Mouse (Mus musculus) left cerebral cortex, postnatal 36 days (tissue): ENCODE data around the gene Dact1. TPM values are rescaled to one million over a fixed set of nuclear protein-coding genes. Genes with fewer than 3 reads are reported as not detected.

Experiments
- DNase-seq, 2 experiments: peaks; one replicate each; pipeline ENCODE4 v3.0.0; 2021 to 2022; ENCODE audit warnings: low spot score in 2 of 2, mixed read lengths in 1 of 2
- intact Hi-C: fragments of 180-260 bp; cut with DNase I; formaldehyde crosslinking; loops from one replicate; pipeline ENCODE4 v1.15.1; 2025
- total RNA-seq, 2 experiments: library from RNA; stranded (reverse); gene quantifications; 2 replicates each; pipeline ENCODE4 v1.2.3; 2021

Gene Dact1
- total RNA-seq, 2 experiments from 2014 or later: 9.2 to 9.8 TPM

DNA sequence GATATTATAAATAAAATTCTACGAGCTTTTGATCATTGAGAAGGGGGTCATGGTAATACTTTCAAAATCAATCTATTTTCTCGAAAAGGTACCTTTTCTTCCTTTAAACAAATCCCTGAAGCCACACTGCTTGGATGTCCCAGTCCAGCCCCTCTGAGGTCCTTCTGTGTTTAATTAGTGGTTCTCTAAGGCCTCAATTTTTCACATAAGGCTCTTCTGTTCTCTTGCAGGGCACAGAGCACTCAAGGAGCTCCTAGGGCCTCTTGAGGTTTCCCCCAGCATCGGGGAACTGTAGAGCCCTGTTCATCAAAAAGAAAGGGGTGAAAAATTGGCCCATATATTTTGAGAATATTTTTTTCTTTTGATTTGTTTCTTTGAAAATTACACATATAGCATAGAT, 23.0 kb downstream of the Dact1 start:
- intact Hi-C loops: no loop called here
- no peak for DNase-seq

DNA sequence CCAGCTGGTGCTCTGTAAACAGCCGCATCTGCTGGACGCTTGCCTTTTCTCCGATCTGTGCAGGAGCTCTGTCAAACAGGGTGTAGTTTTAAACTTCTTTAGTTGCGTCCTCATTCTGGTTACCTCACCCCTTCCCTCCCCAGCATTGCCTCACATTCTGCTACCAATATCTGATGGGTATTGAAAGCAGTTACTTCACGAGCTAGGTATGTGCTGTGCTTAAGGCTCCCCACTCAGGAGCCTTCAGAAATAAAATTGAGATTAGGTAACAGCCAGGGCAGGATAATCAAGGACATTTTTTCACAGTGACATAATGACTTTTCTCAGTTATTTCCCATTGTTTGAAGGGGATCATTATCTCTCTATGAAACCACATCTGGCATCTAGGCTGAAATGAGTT, 23.9 kb downstream of the Dact1 start:
- DNase-seq: no peak
- intact Hi-C loops: no loop called here

DNA sequence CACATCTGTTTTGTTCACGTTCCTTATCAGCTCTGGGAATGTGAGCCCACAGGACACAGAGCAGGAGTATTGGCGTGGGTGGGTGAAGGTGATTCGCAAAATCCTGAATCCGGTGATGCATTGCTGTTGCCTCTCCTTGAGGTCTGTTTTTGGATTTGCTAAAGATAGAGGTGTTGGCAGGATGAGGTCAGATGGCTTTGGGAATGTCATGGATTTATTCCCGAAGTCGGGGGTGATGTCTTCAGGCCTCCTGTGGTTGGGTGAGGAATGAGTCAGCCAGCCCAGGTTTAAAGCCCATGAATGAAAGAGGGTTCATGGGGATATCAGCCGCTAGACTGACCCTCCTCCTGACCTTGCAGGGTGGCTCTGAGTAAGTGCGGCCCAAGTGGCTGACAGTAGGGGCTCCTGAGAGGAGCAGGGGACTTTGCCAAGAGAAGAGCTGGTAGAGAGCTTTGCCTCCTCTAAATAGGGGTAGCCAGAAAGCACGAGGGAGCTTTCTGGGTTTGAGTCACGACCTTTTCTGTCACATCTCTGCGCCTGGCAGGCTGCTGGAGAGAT, 27.4 kb downstream of the Dact1 start:
- DNase-seq: no peak
- intact Hi-C loops: no loop called here

DNA sequence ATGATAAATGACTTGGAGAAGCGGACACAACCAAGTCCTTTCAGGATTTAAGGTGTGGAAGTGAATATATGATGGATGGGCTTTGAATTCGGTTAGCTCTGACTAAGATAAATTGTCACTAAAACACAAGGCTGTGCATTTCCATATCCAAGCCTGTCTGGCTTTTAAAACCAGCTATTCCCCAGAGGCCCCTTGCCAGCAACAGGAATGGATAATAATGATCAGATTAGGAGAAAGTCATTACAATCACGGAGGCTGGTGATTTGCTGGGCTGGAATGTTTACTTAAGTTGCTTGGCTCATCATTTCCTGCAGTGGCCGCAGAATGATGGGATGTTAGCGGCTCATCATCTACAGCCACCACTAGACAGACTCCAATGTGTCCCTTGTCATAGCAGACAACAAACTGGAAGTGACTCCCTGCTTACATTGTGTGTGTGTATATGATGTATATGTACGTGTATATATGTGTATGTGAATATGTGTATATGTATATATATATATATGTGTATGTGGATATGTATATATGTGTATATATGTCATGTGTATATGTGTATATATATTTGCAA, 28.3 kb downstream of the Dact1 start:
- intact Hi-C loops: no loop called here
- DNase-seq: no peak

DNA sequence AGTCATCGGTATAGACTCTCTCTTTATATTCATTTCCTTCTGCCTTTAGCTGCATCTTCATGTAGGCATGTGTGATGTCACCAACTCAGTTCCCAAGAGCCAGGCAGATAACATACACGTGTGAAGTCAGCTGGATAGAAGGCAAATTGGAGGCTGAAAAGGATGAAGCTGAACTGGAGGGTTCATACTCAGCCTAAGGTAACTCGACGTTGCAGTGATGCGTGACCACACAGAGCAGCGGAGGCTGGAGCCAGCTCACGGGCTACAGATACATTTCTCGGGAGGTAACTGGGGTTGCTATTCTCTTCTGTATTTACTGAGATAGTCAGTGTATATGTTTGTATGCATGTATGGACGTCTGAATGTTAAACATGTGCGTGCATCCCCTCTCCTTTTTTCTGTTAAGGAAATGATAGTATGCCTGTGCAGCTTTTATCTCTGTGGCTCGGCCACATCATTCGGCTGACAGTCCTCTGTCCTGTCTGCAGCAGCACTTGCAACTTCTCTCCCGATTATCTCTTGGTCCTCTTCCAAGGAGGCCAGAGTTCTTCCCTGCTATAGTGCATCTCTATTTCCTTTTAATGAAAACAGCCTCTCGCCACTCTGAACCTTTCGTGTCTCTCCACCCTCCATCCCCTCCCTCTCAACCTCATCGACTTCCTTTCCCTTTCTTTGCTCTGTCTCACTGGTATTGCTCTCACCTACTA, 29.6 kb downstream of the Dact1 start:
- no peak for DNase-seq
- intact Hi-C loops: no loop called here

DNA sequence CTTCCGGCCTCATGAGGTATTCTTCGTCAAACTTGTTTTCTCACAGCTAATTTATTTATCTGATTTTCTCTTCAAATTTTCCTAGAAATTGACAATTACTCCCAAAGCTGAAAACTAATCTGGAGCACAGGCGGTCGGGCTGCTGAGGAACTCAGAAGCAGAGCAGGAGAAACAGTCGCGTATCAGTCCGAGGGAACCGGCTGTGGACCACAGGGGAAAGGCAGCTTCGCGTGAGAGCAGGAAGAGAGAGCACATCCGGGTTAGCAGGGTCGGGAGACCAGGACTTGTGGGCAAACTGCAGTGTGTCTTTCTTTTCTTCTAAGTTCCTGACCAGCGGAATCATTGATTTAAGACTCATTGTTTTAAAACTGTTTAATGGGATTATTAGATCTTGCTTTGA, 32.7 kb downstream of the Dact1 start:
- no peak for DNase-seq

DNA sequence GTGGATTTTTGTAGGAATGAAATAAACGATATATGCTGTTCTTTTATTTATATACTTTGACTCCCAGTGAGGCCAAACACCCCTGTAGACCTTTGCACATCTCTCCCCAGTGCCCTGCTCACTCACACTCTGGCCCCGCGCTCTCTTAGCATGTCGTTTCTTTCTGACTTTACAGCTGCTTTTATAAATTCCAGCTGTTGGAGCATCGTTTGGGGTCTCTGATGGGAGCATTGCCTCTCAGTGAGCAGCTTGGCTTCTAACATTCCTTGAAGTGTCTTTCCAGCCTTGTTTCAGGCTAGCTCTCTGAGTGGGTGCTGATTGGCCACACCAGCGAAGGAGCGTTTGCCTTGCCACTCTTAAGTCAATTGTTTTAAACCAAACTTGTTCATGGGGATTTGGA, 35.8 kb downstream of the Dact1 start:
- intact Hi-C loops: no loop called here
- no peak for DNase-seq

More for the DNA sequence above, 32.7 kb downstream of the Dact1 start:
- intact Hi-C loops: no loop called here

DNA sequence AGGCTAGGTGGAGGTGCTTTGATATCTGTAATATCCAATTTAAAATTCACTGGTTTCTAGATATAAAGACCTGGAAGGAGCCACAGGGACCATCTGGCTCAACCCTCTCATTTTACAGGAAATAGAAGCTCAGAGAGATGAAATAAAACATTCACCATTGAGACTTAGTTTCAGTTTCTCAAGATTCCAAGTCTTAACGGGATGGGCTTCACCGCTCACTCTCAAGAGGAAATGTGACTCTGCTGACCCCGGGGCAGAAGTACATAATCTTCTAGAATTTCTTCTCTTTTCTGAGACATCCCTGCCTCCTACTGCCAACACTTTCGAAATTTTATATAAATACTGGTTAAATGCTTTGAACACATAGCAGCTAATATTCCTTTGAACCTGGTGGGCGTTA, 36.4 kb downstream of the Dact1 start:
- intact Hi-C loops: no loop called here
- DNase-seq: no peak

DNA sequence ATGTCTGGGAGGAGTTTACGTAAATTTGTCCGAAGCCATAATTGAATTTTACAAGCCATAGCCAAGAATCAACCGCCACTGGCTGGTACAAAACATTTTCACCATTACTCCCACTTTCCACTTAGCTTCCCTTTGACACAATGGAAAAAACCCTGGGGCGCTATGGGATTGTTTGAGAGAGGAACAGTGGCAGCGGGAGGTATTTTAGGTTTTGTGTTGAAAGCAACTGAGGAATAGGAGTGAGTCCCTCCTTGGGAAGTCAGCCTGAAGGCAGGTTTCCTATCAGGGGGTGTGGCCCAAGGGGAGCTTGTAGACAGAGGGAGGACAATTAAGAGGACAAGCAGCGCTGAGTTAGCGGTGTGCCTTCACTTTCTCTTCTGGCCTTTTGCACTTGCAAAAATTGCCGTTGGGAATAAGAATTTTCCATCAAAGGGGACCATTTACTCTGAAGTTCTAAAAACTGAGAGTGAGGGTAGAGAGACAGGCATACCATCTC, 38.8 kb downstream of the Dact1 start:
- intact Hi-C loops: no loop called here
- no peak for DNase-seq

DNA sequence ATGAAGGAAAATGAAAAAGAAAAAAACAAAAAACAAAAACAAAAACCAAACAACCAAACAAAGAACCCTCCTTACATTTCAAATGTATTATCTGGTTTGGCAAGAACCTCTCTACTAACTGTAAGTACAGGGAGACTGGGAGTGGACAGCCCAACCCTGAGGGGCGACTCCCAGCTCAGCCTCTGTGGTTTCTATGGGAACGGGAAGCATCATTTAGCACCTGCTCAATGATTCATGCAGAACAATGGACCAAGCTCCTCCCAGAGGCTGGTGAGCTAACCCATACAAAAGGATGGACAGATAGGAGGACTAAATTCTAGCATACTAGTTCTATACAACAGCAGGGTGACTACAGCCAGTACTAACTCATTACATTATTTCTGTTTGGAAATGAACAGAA, 40.4 kb downstream of the Dact1 start:
- intact Hi-C loops: no loop called here
- no peak for DNase-seq

DNA sequence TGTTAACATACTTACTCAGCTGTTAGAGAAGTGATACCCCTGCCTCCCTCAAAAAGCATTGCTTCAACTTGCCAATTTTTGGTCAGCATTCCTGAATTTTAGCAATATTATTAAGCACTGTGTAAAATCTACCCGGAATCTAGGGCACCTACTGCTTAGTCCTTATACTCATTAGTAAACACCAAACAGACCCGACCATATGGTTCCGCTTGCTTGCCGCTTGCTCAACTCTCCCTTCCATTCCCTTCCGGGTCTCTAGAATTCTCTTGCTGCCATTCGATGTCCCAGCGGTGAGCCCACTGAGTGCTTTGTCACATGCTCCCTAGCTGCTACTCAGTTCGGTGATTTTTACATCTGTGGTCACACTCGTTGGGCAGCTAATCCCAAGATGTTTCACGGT, 45.0 kb downstream of the Dact1 start:
- intact Hi-C loops: no loop called here
- no peak for DNase-seq

DNA sequence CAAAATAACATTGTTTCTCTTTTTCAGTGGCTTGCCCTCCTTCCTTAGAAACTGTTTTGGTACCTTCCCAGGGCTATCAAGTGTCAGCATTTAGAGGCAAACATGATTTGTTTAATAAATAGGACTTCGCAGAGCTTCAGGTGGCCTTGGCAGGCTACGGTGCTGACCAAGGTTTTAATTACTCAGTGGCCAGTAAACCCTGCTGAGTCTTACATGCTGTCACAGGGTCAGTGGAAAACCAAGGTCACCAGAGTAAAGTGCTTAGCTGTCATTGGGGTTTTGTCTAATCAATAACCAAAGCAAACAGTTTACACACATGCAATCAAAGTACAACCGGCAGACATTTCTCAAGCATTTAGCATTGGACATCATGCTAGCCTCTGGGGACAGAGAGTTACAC, 45.4 kb downstream of the Dact1 start:
- intact Hi-C loops: no loop called here
- DNase-seq: no peak

DNA sequence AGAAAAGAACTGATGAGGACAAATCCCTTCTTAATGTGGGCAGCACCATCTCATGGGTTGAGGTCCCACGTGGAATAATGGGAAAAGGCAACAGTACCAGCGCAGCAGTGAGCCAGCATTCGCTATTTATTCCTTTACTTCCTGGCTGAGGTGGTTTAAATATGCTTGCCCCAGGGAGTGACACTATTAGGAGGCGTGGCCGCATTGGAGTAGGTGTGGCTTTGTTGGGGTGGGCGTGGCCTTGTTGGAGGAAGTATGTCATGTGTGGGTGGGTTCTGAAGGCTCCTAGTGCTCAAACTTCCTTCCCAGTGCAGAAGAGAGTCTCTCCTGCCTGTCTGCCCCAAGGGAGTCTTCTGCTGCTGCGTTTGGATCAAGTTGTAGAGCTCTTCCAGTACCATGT, 51.9 kb downstream of the Dact1 start:
- intact Hi-C loops: no loop called here
- no peak for DNase-seq

DNA sequence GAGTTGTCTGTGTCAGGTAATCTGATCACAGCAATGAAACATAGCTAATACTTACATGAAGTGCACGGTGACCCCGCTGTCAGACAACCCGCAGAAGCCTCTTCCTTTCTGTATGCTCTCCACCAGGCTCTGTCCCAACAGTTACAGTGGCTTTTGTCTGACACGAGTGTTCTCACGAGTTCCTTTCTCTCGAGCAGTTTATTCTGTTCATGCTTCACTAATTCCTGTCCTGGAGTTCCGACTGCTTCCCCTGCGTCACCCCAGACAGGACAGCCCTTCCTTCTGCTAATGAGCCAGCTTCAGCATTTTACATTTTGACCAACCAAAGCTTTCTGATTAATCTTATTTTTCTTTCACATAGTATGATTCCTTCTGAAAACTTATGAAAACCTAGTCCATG, 52.7 kb downstream of the Dact1 start:
- DNase-seq: no peak
- intact Hi-C loops: no loop called here

DNA sequence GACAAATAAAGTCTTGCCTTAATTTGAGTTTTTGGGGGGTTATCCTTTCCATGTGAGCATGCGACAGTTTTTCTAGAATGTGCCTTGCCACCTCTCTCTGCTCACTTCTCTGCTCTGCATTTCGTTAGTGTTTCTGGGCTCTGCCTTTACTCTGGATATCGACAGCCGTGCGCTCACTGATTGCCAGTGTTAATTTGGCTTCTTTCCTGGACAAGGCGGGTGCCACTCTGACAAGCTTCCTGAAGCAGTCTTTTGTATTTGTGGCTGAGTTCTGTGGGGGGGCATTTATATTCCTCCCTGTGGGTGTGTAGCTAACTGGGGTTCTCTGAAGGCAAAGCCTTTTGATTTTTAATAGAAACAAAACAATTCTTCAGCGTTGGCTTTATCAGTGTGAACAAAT, 54.4 kb downstream of the Dact1 start:
- intact Hi-C loops: no loop called here
- DNase-seq: no peak

DNA sequence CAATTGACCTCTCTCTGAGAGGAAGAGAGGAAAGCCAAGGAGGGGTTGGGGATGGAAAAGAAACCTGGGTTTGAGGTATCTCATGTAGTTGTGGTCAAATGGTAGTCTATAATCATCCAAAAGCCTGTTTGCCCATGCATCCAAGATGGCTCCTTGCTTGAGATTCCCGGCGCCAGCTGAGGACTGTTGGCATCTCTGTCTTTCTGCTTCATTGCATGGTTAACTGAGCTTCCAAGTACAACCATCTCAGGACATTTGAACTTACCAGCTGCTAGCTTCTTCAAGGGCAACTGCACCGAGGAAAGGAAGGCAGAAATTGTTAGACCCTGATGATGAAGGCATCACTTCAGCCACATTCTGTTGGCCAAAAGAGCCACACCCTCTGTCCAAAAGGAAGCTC, 54.8 kb downstream of the Dact1 start:
- intact Hi-C loops: no loop called here
- no peak for DNase-seq

DNA sequence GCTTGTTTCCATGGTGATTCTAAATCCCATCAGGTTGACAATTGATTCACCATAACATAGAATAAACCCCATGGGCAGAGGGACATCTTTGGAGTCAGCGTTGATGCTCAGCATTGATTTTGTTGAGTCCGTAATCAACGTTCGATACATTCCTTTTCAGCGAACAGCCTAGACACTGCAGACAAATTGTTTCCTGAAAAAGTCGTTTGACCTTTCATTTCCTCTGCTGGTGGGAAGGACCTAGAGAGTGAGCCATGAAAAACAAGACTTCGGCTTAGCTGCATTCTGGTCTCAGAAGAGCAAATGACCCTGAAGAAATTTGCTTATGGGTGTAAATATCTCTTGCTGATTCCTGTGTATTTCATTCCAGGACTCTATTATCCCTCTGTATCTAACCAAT, 55.5 kb downstream of the Dact1 start:
- intact Hi-C loops: no loop called here
- DNase-seq: no peak

DNA sequence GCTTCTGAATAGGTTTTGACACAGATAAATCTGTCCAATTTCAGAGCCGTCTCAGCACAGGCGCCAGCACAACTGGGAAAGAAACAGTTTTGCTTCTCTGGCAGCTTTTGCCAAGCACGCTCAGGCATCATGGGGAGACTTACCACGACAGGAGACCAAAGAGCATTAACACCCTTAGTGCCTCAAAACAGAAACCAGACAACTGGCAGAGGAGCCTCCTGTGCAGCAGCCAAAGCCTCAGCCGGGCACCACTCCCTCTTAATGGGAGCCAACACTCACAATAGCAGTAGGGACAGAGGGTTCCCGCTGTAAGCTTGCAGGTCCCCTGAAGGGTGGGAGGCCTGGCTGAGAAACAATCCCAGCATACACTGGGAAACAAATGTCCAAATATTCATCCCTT, 56.5 kb downstream of the Dact1 start:
- intact Hi-C loops: no loop called here
- DNase-seq: peak; percentile 7 to 14

DNA sequence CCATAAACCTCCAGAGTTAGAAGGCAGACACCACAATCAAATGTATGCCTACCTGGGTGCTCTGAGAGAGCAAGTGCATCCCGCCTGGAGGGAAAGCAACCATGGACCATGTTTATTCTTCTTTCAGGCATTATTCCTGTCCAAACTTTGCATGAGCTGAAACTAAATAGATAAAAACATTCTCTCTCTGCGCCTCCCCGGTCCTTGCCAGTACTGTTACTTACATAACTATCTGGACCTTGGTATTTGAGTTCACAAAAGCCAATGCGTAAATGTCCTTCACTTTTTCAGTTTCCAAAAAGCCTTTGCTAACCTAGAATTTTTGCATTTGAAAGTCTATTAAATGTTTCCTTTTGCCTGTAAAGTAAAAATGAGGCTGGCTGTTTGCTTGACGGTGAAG, 58.9 kb downstream of the Dact1 start:
- intact Hi-C loops: no loop called here
- DNase-seq: no peak
